Mouse (Mus musculus): ENCODE data around the gene Cypt2.
"Not testable (repeated sequence)": the region's sequence is repeated elsewhere in the genome, so short reads cannot be mapped to it uniquely, and the experiment has no call there.

The Cypt2 gene

GRCm38 (mm10) chrX:105499472-105499871 is at the start of gene Cypt2:
TSS of gene Cypt2 (plus strand) at chrX:105499772.
- not testable (repeated sequence) for DNase-seq

- no peak for DNase-seq
Observed at GRCm38 (mm10) chrX:105546234-105546633, 46.7 kb downstream of the Cypt2 start.
